In the genomic region with DNA sequence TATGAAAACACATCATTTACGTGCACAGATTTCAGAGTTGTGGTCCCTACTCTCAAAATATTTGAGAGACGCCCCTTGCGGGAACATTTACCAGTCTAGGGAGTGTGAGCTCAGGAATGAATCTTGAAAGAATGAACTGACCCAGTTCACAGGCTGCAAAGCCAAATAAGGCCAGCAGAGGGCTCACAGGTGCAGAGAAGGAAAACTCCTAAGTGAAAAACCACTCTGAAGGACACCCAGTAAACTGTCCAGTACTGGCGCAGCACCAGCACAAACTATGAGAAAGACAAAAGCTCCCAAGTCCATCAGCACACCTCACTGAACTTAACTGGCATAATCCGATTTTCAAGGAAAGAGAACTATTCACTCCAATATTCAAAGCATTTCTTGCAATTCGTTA, we compare ENCODE assay signal across 8 mouse cellular contexts.
DNase-seq lines count a peak whose midpoint lies in the region; ATAC-seq and TF ChIP-seq lines count a peak whose summit lies in the region.

No protein-coding gene starts in this region.

- H3K27ac ChIP-seq in kidney, postnatal 0 days, result no peak overlapping the region
- H3K27ac ChIP-seq in neural tube, embryonic 12.5 days, result no peak overlapping the region

- no peak overlapping the region for H3K4me2 ChIP-seq in kidney, postnatal 0 days (ENCODE audit: low read length)
- no peak overlapping the region for H3K4me2 ChIP-seq in neural tube, embryonic 12.5 days (replicated peaks)

- no peak overlapping the region for H3K4me3 ChIP-seq in kidney, postnatal 0 days (replicated peaks; ENCODE audit: low read depth, low read length)
- no peak overlapping the region for H3K4me3 ChIP-seq in neural tube, embryonic 12.5 days

- ATAC-seq in kidney, postnatal 0 days (replicated peaks; ENCODE audit: low FRiP score, low read depth), result peak; percentile 61; the same call in 1 of the 2 replicates
- peak; percentile 66; the same call in 1 of the 2 replicates for ATAC-seq in neural tube, embryonic 12.5 days (ENCODE audit: low FRiP score, low read depth)

- H3K36me3 ChIP-seq in kidney, postnatal 0 days (ENCODE audit: insufficient read depth, low read length), result no peaks in the 10 kb centered on the region
- H3K36me3 ChIP-seq in neural tube, embryonic 12.5 days, result no peaks in the 10 kb centered on the region

- no peaks in the 10 kb centered on the region for H3K9me3 ChIP-seq in kidney, postnatal 0 days (replicated peaks; ENCODE audit: low read length)
- H3K9me3 ChIP-seq in neural tube, embryonic 12.5 days, result no peaks in the 10 kb centered on the region

- WGBS in kidney, postnatal 0 days, result 33% methylated on average over 6 of the region's 6 CpGs
- 60% methylated on average over 6 of the region's 6 CpGs for WGBS in neural tube, embryonic 12.5 days

- peak; percentile 7 for DNase-seq in CD4-positive helper T cell, adult 2 months (ENCODE audit: low read depth, low spot score)
- DNase-seq in adrenal gland, adult (ENCODE audit: inconsistent age in 2 of 2, low spot score in 1 of 2), result peak; percentile 46 to 90
- peak; percentile 52 to 68 for DNase-seq in cerebellum, postnatal 4 days (ENCODE audit: low spot score in 2 of 2)
- peak; percentile 22 for DNase-seq in gastrocnemius, postnatal 25 days
- peak; percentile 71 for DNase-seq in kidney, postnatal 0 days (ENCODE audit: low spot score)
- peak; percentile 65 for DNase-seq in liver
- DNase-seq in thymus, postnatal 4 days, result peak; percentile 73

- TF ChIP-seq CTCF in kidney, postnatal 0 days (IDR thresholded peaks at IDR 0.05; ENCODE audit: low read depth), result peak; percentile 78

- no peaks in the 10 kb centered on the region for H3K4me1 ChIP-seq in kidney, postnatal 0 days (replicated peaks; ENCODE audit: insufficient read depth, low read length)
- no peaks in the 10 kb centered on the region for H3K4me1 ChIP-seq in neural tube, embryonic 12.5 days

- no peaks in the 10 kb centered on the region for H3K27me3 ChIP-seq in kidney, postnatal 0 days (ENCODE audit: insufficient read depth, low read length)
- no peaks in the 10 kb centered on the region for H3K27me3 ChIP-seq in neural tube, embryonic 12.5 days (replicated peaks)

- H3K9ac ChIP-seq in kidney, postnatal 0 days (ENCODE audit: low read depth, low read length), result no peak overlapping the region
- H3K9ac ChIP-seq in neural tube, embryonic 12.5 days, result no peak overlapping the region

Comparison
In these comparisons a context has a peak if more than half of its experiments do, and no peak if none do; other contexts are left out.
1. DNase-seq: peak in every context shown above with its lines; median percentile 73 in thymus, postnatal 4 days; 71 in kidney, postnatal 0 days; 68 in adrenal gland, adult; 65 in liver; 60 in cerebellum, postnatal 4 days; 22 in gastrocnemius, postnatal 25 days; 7 in CD4-positive helper T cell, adult 2 months.